Mouse (Mus musculus) liver, postnatal 0 days (tissue): ENCODE data around the gene Ift88. TPM values are rescaled to one million over a fixed set of nuclear protein-coding genes. Genes with fewer than 3 reads are reported as not detected.
"Not testable (repeated sequence)": the region's sequence is repeated elsewhere in the genome, so short reads cannot be mapped to it uniquely, and the experiment has no call there.

Source experiments
- ATAC-seq: fragments of 200-750 bp; cut with Nextera tagmentation; 2 replicates; pipeline ENCODE4 v1.8.0; 2017; ENCODE audit warnings: mild to moderate bottlenecking, moderate library complexity
- DNase-seq: peaks from one replicate; pipeline ENCODE4 v3.0.0-alpha.2; 2016
- H3K27ac ChIP-seq: fragments of 300-500 bp; sonication (generic); 2 replicates; pipeline ENCODE4 v1.5.1; 2014; ENCODE audit warnings: antibody characterized with exemption, moderate library complexity, mild to moderate bottlenecking, low read depth
- H3K27me3 ChIP-seq: fragments of 300-500 bp; sonication (generic); 2 replicates; pipeline ENCODE4 v1.6.1; 2014; ENCODE audit warnings: low read length, control low read depth, mixed read lengths; ENCODE audit not compliant: insufficient read depth
- H3K36me3 ChIP-seq: fragments of 300-500 bp; sonication (generic); replicated peaks from 2 replicates; pipeline ENCODE4 v1.6.1; 2014; ENCODE audit warnings: mild to moderate bottlenecking, control low read depth, low read length, moderate library complexity, mixed read lengths; ENCODE audit not compliant: insufficient read depth
- H3K4me1 ChIP-seq: fragments of 300-500 bp; sonication (generic); 2 replicates; pipeline ENCODE4 v1.6.1; 2014; ENCODE audit warnings: antibody characterized with exemption, mild to moderate bottlenecking, control low read depth; ENCODE audit not compliant: insufficient read depth
- H3K4me2 ChIP-seq: fragments of 300-500 bp; sonication (generic); 2 replicates; pipeline ENCODE4 v1.6.1; 2014; ENCODE audit warnings: low read depth, mild to moderate bottlenecking, low read length, moderate library complexity, mixed read lengths
- H3K4me3 ChIP-seq: fragments of 300-500 bp; sonication (generic); 2 replicates; pipeline ENCODE4 v1.5.1; 2014; ENCODE audit warnings: low read depth, low read length
- H3K9ac ChIP-seq: fragments of 300-500 bp; sonication (generic); replicated peaks from 2 replicates; pipeline ENCODE4 v1.6.1; 2014; ENCODE audit warnings: mild to moderate bottlenecking, moderate library complexity
- H3K9me3 ChIP-seq: fragments of 300-500 bp; sonication (generic); 2 replicates; pipeline ENCODE4 v1.6.1; 2016; ENCODE audit warnings: mild to moderate bottlenecking, control low read depth, low read length, mixed read lengths
- CTCF ChIP-seq: sonication (generic); IDR thresholded peaks from 2 replicates; pipeline ENCODE4 v1.5.1; 2016; ENCODE audit warnings: antibody characterized with exemption, low read depth
- EP300 ChIP-seq: IDR thresholded peaks from 2 replicates; pipeline ENCODE4 v1.6.1; 2016; ENCODE audit warnings: antibody characterized with exemption, low read depth, mild to moderate bottlenecking
- WGBS: fragments of 180-500 bp; shearing (Covaris S2); extraction: QIAGEN DNeasy Blood & Tissue Kit; methylation state at CpG from one replicate; pipeline ENCODE4 v1.1.7; 2014; ENCODE audit not compliant: insufficient replicate concordance; 5-methylcytosine and 5-hydroxymethylcytosine counted together
- polyA plus RNA-seq: library from polyadenylated mRNA; unstranded; fragments of >200 nt; fragmentation: Nextera tagmentation; extraction: Ambion mirVana; gene quantifications from 2 replicates; pipeline ENCODE4 v1.2.1, GENCODE M21; 2015

Gene Ift88
- polyA plus RNA-seq, 1 experiment from 2014 or later, result 2.4 TPM

- peaks cover 2% of the 10 kb centered on the region; the same call in 1 of the 2 replicates for H3K4me1 ChIP-seq
- no peak for TF ChIP-seq CTCF
- no peak for TF ChIP-seq EP300
- no peak overlapping the region for H3K9ac ChIP-seq
- no peaks in the 10 kb centered on the region for H3K27me3 ChIP-seq
- no peak overlapping the region for H3K4me3 ChIP-seq
- WGBS, result 51% methylated on average over 2 of the region's 2 CpGs
- no peak overlapping the region for H3K4me2 ChIP-seq
- DNase-seq, result no peak
- ATAC-seq, result peak; percentile 63; the same call in 1 of the 2 replicates
- no peaks in the 10 kb centered on the region for H3K9me3 ChIP-seq
- H3K36me3 ChIP-seq, result no peaks in the 10 kb centered on the region
- H3K27ac ChIP-seq, result no peak overlapping the region
Measured at GRCm38 (mm10) chr14:57417187-57417586, 6.7 kb upstream of the Ift88 start.

GRCm38 (mm10) chr14:57424212-57424561 lies 325 bp downstream of the Ift88 start:
- Histone ChIP-seq H3K4me1 (peaks cover 6% of the 10 kb centered on the region; the same call in 1 of the 2 replicates), H3K27ac (peak overlapping the region; percentile 34; the same call in 1 of the 2 replicates), H3K9me3 (no peaks in the 10 kb centered on the region), H3K4me3 (peak overlapping the region; percentile 70), H3K9ac (peak overlapping the region; percentile 80), H3K27me3 (no peaks in the 10 kb centered on the region), H3K4me2 (peak overlapping the region; percentile 97), H3K36me3 (no peaks in the 10 kb centered on the region)
- WGBS, result under 1% methylated on average over 24 of the region's 24 CpGs
- DNase-seq (no peak), ATAC-seq (peak; percentile 86)
- no peak for TF ChIP-seq CTCF
- TF ChIP-seq EP300, result no peak

- Histone ChIP-seq H3K9ac (no peak overlapping the region), H3K9me3 (no peaks in the 10 kb centered on the region), H3K4me3 (no peak overlapping the region), H3K27ac (no peak overlapping the region), H3K4me2 (no peak overlapping the region), H3K36me3 (no peaks in the 10 kb centered on the region), H3K4me1 (no peaks in the 10 kb centered on the region), H3K27me3 (no peaks in the 10 kb centered on the region)
- no peak for TF ChIP-seq CTCF
- no peak for TF ChIP-seq EP300
- ATAC-seq, result no peak
- DNase-seq, result no peak
- WGBS, result 73% methylated on average over 2 of the region's 2 CpGs
Measured at GRCm38 (mm10) chr14:57430451-57430850, 6.6 kb downstream of the Ift88 start.

GRCm38 (mm10) chr14:57452516-57452915 lies 28.7 kb downstream of the Ift88 start:
- no peaks in the 10 kb centered on the region for H3K4me1 ChIP-seq
- no peak for ATAC-seq
- 0 out of 2 replicates have a peak, but pooled peaks cover 2% of the 10 kb centered on the region for H3K36me3 ChIP-seq
- no peak overlapping the region for H3K27ac ChIP-seq
- no peak overlapping the region for H3K4me3 ChIP-seq
- H3K9me3 ChIP-seq, result no peaks in the 10 kb centered on the region
- H3K27me3 ChIP-seq, result no peaks in the 10 kb centered on the region
- DNase-seq, result no peak
- no peak overlapping the region for H3K9ac ChIP-seq
- 29% methylated on average over 1 of the region's 1 CpGs for WGBS
- TF ChIP-seq EP300, result no peak
- no peak for TF ChIP-seq CTCF
- no peak overlapping the region for H3K4me2 ChIP-seq

- WGBS, result 87% methylated on average over 5 of the region's 5 CpGs
- no peak overlapping the region for H3K4me3 ChIP-seq
- ATAC-seq, result no peak
Measured at GRCm38 (mm10) chr14:57459883-57460282, 36.0 kb downstream of the Ift88 start.

GRCm38 (mm10) chr14:57460326-57460725 lies 36.5 kb downstream of the Ift88 start:
- not testable (repeated sequence) for H3K4me2 ChIP-seq, DNase-seq, H3K4me1 ChIP-seq, H3K9me3 ChIP-seq, H3K36me3 ChIP-seq, H3K4me3 ChIP-seq, H3K9ac ChIP-seq, H3K27ac ChIP-seq, ATAC-seq, H3K27me3 ChIP-seq
- WGBS, result 75% methylated on average over 5 of the region's 5 CpGs

More at GRCm38 (mm10) chr14:57459883-57460282, 36.0 kb downstream of the Ift88 start:
- H3K4me2 ChIP-seq, result no peak overlapping the region
- no peak for DNase-seq
- no peaks in the 10 kb centered on the region; the same call in 1 of the 2 replicates for H3K36me3 ChIP-seq
- H3K27me3 ChIP-seq, result no peaks in the 10 kb centered on the region
- H3K9ac ChIP-seq, result no peak overlapping the region
- H3K9me3 ChIP-seq, result no peaks in the 10 kb centered on the region
- H3K27ac ChIP-seq, result no peak overlapping the region
- no peak for TF ChIP-seq EP300
- TF ChIP-seq CTCF, result no peak
- no peaks in the 10 kb centered on the region for H3K4me1 ChIP-seq

GRCm38 (mm10) chr14:57462871-57463270 lies 39.0 kb downstream of the Ift88 start:
- 68% methylated on average over 5 of the region's 5 CpGs for WGBS
- H3K4me2 ChIP-seq, result no peak overlapping the region

More at GRCm38 (mm10) chr14:57462871-57463270, 39.0 kb downstream of the Ift88 start:
- ATAC-seq (no peak), DNase-seq (no peak)
- TF ChIP-seq EP300 (no peak), CTCF (no peak)
- H3K9ac ChIP-seq, result no peak overlapping the region
- no peaks in the 10 kb centered on the region for H3K27me3 ChIP-seq
- no peaks in the 10 kb centered on the region for H3K4me1 ChIP-seq
- H3K36me3 ChIP-seq, result no peaks in the 10 kb centered on the region; the same call in 1 of the 2 replicates
- H3K27ac ChIP-seq, result no peak overlapping the region
- no peaks in the 10 kb centered on the region for H3K9me3 ChIP-seq
- H3K4me3 ChIP-seq, result no peak overlapping the region
